Mouse (Mus musculus): Measurements from ENCODE around the gene Naaladl2. TPM values are rescaled to one million over a fixed set of nuclear protein-coding genes. Genes with fewer than 3 reads are reported as not detected.

The Naaladl2 gene
- polyA plus RNA-seq, 1 experiment, result 1.0 TPM

GRCm38 (mm10) chr3:24719181-24719749 is 424.8 kb downstream of the Naaladl2 start:
- Histone ChIP-seq H3K27ac (ENCODE audit: control insufficient read depth, insufficient read depth, low read depth, low read length, poor library complexity) (no peak overlapping the region), H3K4me1 (ENCODE audit: control insufficient read depth, insufficient read depth, low read length) (no peaks in the 10 kb centered on the region), H3K4me3 (replicated peaks; ENCODE audit: control insufficient read depth, low read depth, low read length) (no peak overlapping the region)
- 60% methylated on average over 3 of the region's 3 CpGs for WGBS
- TF ChIP-seq CTCF (IDR thresholded peaks at IDR 0.05; ENCODE audit: control insufficient read depth, insufficient read depth, low read length) (no peak), POLR2A (IDR thresholded peaks at IDR 0.05; ENCODE audit: borderline replicate concordance, control insufficient read depth, low read depth, low read length) (no peak)

GRCm38 (mm10) chr3:24714770-24715169 is 429.3 kb downstream of the Naaladl2 start:
- no peak overlapping the region for H3K4me3 ChIP-seq (replicated peaks; ENCODE audit: control insufficient read depth, low read depth, low read length)
- no peak for TF ChIP-seq CTCF (IDR thresholded peaks at IDR 0.05; ENCODE audit: control insufficient read depth, insufficient read depth, low read length)
- no peak for TF ChIP-seq POLR2A (IDR thresholded peaks at IDR 0.05; ENCODE audit: borderline replicate concordance, control insufficient read depth, low read depth, low read length)
- 71% methylated on average over 3 of the region's 3 CpGs for WGBS

DNA sequence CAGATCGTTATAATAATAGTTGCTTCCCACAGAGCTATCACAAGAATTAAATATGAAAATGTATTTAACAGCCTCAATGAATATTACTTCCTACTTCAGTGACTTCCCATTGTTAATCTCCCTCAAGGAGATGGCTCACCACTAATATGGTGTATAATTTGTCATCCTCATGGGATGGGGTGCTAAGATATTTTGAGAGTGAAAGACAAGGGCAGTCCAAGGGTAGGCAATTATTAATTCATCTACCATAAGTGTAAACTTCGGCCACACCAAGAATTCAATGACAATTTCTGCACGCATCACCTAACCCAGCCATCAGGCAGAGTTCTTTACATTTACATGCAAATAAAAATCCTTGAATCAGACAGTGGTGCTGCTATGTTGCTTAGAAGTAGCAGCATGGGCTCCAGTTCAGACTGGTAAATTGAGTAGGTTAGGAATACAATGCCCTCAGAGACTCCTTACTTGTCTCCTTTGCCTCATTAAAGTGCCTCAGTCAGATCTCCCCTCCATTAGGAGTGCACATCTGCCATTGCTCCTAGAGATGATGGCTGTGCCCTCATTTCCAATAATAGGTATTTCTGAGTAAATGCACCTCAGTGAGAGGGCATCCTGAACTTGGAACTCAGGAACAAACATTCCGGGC is 438.2 kb downstream of the Naaladl2 start:
- H3K27ac ChIP-seq (ENCODE audit: control insufficient read depth, insufficient read depth, low read depth, low read length, poor library complexity), result no peak overlapping the region
- WGBS, result 84% methylated on average over 4 of the region's 4 CpGs
- no peak for TF ChIP-seq CTCF (IDR thresholded peaks at IDR 0.05; ENCODE audit: control insufficient read depth, insufficient read depth, low read length)
- no peaks in the 10 kb centered on the region for H3K4me1 ChIP-seq (ENCODE audit: control insufficient read depth, insufficient read depth, low read length)
- no peak overlapping the region for H3K4me3 ChIP-seq (replicated peaks; ENCODE audit: control insufficient read depth, low read depth, low read length)

More at GRCm38 (mm10) chr3:24714770-24715169, 429.3 kb downstream of the Naaladl2 start:
- Histone ChIP-seq H3K4me1 (ENCODE audit: control insufficient read depth, insufficient read depth, low read length) (no peaks in the 10 kb centered on the region), H3K27ac (ENCODE audit: control insufficient read depth, insufficient read depth, low read depth, low read length, poor library complexity) (no peak overlapping the region)

- no peak for TF ChIP-seq POLR2A (IDR thresholded peaks at IDR 0.05; ENCODE audit: borderline replicate concordance, control insufficient read depth, low read depth, low read length)
- no peak for TF ChIP-seq CTCF (IDR thresholded peaks at IDR 0.05; ENCODE audit: control insufficient read depth, insufficient read depth, low read length)
- H3K4me1 ChIP-seq (ENCODE audit: control insufficient read depth, insufficient read depth, low read length), result no peaks in the 10 kb centered on the region
- 79% methylated on average over 2 of the region's 2 CpGs for whole genome bisulfite sequencing
- H3K27ac ChIP-seq (ENCODE audit: control insufficient read depth, insufficient read depth, low read depth, low read length, poor library complexity), result no peak overlapping the region
- H3K4me3 ChIP-seq (replicated peaks; ENCODE audit: control insufficient read depth, low read depth, low read length), result no peak overlapping the region
Observed at GRCm38 (mm10) chr3:24690162-24690915, 453.7 kb downstream of the Naaladl2 start.

GRCm38 (mm10) chr3:24670500-24670899 is 473.6 kb downstream of the Naaladl2 start:
- WGBS, result 68% methylated on average over 3 of the region's 3 CpGs
- H3K4me1 ChIP-seq (ENCODE audit: control insufficient read depth, insufficient read depth, low read length), result no peaks in the 10 kb centered on the region
- TF ChIP-seq CTCF (IDR thresholded peaks at IDR 0.05; ENCODE audit: control insufficient read depth, insufficient read depth, low read length), result no peak
- no peak for TF ChIP-seq POLR2A (IDR thresholded peaks at IDR 0.05; ENCODE audit: borderline replicate concordance, control insufficient read depth, low read depth, low read length)

DNA sequence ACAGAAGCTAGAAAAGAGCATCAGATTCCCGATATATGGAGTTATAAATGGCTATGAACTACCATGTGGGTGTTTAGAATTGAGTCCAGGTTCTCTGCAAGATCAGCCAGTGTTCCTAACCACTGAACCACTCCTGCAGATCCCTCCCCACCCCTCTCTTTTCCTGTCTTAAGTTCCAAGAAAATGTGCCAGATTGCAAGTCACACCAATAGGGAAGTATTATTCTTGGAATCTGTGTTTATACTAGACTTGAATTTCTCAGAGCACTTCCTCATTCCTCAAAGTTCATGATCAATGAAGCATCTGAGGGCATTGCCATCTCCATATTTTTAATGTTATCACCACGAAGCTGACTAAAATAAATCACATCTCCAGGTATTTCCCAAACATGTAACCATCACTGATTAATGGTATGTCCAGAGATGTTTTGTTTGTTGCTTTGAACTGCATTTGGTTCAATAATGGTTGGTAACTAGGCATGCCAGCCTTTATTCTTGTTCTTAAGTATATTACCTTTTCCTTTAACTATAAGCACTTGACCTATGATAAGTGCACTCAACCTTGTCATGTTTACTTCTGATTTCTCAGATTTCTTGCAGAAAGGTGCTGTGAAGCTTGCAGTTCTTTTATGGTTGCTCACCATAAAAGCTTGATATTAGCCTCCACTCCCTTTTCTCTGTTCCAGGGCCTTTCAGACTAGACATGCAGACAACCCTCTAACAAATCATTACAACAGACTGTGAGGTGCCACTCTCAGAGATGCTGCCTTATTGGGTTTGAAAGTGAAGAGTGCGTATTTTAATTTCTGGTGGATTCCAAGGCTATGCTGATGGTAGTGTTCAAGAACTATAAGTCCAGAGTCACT is 475.8 kb downstream of the Naaladl2 start:
- 77% methylated on average over 3 of the region's 3 CpGs for WGBS
- H3K4me1 ChIP-seq (ENCODE audit: control insufficient read depth, insufficient read depth, low read length), result no peaks in the 10 kb centered on the region
- TF ChIP-seq CTCF (IDR thresholded peaks at IDR 0.05; ENCODE audit: control insufficient read depth, insufficient read depth, low read length) (no peak), POLR2A (IDR thresholded peaks at IDR 0.05; ENCODE audit: borderline replicate concordance, control insufficient read depth, low read depth, low read length) (no peak)
- no peak overlapping the region for H3K27ac ChIP-seq (ENCODE audit: control insufficient read depth, insufficient read depth, low read depth, low read length, poor library complexity)
- H3K4me3 ChIP-seq (replicated peaks; ENCODE audit: control insufficient read depth, low read depth, low read length), result no peak overlapping the region

More at GRCm38 (mm10) chr3:24670500-24670899, 473.6 kb downstream of the Naaladl2 start:
- H3K4me3 ChIP-seq (replicated peaks; ENCODE audit: control insufficient read depth, low read depth, low read length), result no peak overlapping the region
- H3K27ac ChIP-seq (ENCODE audit: control insufficient read depth, insufficient read depth, low read depth, low read length, poor library complexity), result no peak overlapping the region

GRCm38 (mm10) chr3:24665408-24665807 is 478.7 kb downstream of the Naaladl2 start:
- Histone ChIP-seq H3K27ac (ENCODE audit: control insufficient read depth, insufficient read depth, low read depth, low read length, poor library complexity) (no peak overlapping the region), H3K4me1 (ENCODE audit: control insufficient read depth, insufficient read depth, low read length) (no peaks in the 10 kb centered on the region), H3K4me3 (replicated peaks; ENCODE audit: control insufficient read depth, low read depth, low read length) (no peak overlapping the region)
- no peak for TF ChIP-seq POLR2A (IDR thresholded peaks at IDR 0.05; ENCODE audit: borderline replicate concordance, control insufficient read depth, low read depth, low read length)
- TF ChIP-seq CTCF (IDR thresholded peaks at IDR 0.05; ENCODE audit: control insufficient read depth, insufficient read depth, low read length), result no peak
- 50% methylated on average over 1 of the region's 1 CpGs for WGBS

DNA sequence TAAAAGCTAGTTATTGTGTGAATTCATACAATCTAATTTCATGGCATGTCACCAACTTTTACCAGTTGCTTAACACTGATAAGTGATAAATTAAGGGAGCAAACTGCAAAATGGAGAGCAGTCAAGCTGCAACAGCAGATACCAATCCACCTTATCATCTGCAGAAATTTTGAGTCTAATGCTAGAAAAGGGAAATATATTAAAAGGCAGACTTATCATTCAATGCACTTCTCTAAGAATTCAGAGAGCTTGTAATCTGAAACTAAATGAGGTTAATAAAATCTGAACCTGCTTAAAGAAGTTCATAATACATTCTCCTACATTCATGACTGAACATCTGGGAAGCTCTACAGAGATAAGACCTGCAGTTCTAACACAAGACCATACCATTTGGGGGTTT is 480.3 kb downstream of the Naaladl2 start:
- no peak overlapping the region for H3K27ac ChIP-seq (ENCODE audit: control insufficient read depth, insufficient read depth, low read depth, low read length, poor library complexity)
- TF ChIP-seq CTCF (IDR thresholded peaks at IDR 0.05; ENCODE audit: control insufficient read depth, insufficient read depth, low read length) (no peak), POLR2A (IDR thresholded peaks at IDR 0.05; ENCODE audit: borderline replicate concordance, control insufficient read depth, low read depth, low read length) (no peak)
- no peak overlapping the region for H3K4me3 ChIP-seq (replicated peaks; ENCODE audit: control insufficient read depth, low read depth, low read length)
- no peaks in the 10 kb centered on the region for H3K4me1 ChIP-seq (ENCODE audit: control insufficient read depth, insufficient read depth, low read length)
